Mouse (Mus musculus) spleen, postnatal 10 days (tissue): ENCODE measurements around the gene Cdhr4.
A peak's percentile ranks its signal among the peaks of the same experiment; 100 is the strongest.

Experiments used
- DNase-seq, 2 experiments: peaks; one replicate each; pipeline ENCODE4 v3.0.0; 2021 to 2022; ENCODE audit warnings: low spot score in 2 of 2

Cdhr4 gene

GRCm38 (mm10) chr9:107992197-107992596 lies at the start of gene Cdhr4:
Cdhr4 (plus strand) TSS chr9:107992497.
- DNase-seq = no peak

- DNase-seq = no peak
These were observed 44.8 kb upstream of the Cdhr4 start for GRCm38 (mm10) chr9:107947241-107948194.

DNA sequence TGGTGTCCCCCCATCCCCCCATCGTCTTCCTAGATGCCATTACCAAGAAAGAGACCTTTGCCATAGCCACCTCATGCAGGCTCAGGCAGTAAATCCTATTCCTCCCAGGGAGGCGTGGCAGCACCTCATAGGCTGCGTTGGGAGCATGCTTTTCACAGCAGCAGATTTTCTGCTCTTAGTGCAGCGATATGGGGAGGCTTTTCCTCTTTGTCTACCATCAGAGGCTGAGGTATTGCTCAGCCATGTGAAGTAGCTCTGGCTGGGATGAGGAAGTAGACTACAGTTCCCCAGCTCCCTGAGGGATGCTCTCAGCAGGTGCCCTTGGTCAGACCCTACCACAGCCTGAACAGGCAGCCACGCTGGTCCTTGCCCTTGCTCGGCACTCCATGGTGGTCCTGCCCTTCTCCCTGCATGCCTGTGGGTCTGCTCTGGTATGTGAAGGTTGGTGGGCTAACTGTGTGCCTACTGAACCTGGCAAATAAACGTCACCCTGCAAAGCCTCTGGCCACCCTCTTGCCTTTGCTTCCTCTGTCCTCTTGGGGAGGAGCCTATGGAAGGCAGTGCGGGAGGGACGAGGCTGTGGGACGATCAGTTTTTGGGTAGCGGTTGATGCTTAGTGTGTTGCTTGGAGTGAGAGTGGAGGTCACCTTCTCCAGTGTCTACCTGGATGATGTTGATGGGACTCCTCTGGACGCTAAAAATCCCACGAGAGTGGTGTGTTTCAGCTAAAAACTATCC lies 42.9 kb upstream of the Cdhr4 start:
- DNase-seq = no peak

- no peak for DNase-seq
These were observed 42.4 kb upstream of the Cdhr4 start, which contains the start of gene Traip for GRCm38 (mm10) chr9:107949922-107950235. Traip (plus strand) TSS chr9:107950136.

DNA sequence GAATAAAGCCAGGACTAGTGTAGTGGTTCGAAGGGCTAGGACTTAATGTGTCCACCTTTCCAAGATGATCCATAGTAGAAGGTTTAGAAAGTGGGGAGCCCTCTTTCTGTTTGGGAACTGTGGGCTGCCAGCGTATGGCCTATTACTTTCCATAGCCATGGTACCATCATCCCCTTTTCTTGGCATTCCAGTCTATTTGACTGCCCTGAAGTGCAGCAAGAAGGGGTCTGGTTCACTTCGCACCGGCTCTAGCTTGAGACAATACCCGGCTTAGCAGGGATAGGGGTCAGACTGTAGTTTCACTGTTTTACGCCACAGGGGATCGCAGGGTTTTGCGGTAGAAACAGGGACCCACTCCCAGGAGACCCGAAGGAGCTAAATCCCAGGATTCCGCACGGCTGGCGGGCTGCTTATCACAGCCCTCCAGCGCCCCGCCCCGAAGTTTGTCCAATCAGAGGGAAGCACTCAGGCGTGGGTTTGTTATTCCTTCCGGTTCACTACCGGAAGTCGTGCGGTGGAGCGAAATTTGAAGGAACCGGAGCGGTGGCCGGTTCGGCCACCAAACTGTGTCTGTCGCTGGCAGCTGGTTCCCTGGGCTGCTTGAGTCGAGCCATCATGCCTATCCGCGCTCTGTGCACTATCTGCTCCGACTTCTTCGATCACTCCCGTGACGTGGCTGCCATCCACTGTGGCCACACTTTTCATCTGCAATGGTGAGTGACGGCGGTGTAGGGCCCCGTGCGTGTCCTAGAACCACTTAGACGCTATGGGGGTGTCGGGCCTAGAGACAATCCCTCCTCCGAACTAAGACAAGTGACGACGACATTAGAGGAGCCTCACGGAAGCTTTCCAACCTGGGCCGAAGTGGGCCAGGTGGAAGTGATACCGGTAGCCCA lies 41.6 kb upstream of the Cdhr4 start:
- peak; percentile 76 to 94 for DNase-seq

DNA sequence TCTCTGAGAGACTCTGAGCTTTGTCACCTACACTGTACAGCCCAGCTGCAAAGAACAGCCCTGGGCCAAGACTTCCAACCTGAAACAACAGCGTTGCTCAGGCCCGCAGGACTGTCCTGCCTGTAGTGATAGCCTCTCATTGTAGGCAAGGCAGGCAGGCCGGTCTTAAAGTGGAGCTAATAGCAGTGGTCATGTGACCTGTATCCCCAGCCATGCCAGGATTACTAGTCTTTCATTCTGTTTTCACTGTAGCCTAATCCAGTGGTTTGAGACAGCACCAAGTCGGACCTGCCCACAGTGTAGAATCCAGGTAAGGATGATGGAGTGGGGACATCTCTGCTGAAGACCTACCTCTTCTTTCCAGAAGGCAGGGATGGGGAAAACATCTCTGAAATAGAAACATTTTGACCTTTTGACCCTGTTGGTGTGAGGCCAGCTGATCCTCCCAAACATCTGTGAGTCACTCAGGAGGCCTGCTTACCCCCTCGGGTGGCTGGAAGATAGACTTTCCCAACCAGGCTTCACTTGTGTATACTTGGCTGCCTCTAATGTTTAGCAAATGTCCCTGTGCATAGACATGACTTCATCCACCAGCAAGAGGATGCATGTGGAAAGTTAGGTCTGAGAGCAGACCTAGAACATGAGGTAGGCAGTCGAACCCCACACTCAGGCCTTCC lies 36.5 kb upstream of the Cdhr4 start:
- no peak for DNase-seq

GRCm38 (mm10) chr9:107957141-107957540 lies 35.2 kb upstream of the Cdhr4 start:
- DNase-seq = no peak

DNA sequence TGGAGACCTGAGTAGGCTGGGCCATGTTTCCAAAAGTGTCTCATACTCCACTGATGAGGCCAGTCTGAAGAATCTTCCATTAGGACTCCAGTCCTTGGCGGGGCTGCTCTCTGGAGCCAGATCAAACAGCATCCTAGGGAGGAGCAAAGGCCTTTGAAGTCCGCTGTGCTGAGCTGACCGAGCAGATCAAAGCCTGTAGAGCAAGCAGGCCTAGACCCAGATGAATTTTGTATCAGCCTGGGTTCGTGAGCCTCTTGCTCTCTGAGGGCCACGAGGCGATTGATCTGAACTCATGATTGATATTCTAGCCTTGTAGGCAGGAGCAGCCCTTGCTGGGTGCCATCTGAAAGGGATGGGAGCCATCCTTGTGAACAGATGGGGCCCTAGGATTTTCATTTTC lies 32.4 kb upstream of the Cdhr4 start:
- no peak for DNase-seq

DNA sequence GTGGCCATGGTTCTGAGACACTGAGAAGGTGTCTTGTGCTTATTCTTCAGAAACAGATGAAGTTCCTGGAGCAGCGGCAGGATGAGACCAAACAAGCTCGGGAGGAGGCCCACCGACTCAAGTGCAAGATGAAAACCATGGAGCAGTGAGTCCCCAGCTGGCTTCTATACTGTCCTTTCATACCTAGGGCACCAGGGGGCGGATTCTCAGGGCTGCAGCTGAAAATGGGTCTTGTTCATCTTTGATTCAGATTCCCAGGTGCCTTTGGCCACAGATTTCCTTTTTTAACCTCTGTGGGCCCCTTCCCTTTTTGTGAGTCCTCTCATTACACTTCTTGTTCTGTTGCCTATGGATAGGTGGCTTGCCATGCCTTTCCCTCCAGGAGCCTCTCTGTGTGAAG lies 31.4 kb upstream of the Cdhr4 start:
- peak in 1 of 2 experiments; percentile 39 for DNase-seq

- no peak for DNase-seq
These were observed 30.9 kb upstream of the Cdhr4 start for GRCm38 (mm10) chr9:107961351-107961762.

DNA sequence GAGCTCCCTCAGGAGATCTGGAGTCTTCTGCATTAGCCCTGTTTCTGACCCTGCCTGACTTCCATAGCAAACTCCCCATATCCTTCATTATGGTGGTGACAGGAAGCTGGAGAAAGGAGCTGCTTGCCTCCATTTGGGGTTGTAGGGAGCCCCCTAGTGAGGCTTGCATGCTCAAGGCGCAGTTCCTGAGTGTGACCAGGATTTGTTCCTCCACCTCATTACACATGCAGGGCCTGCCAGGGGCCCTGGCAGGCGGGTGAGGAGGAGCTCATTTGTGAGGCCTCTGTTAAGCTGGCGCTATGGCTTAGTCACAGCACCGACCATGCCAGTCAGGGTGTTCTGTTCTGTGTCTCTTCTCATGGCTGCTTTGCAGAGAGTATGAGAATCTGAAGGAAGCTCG lies 30.4 kb upstream of the Cdhr4 start:
- no peak for DNase-seq

- no peak for DNase-seq
These were observed 29.4 kb upstream of the Cdhr4 start for GRCm38 (mm10) chr9:107962916-107963315.

- DNase-seq = peak; percentile 82 to 91
These were observed 28.6 kb upstream of the Cdhr4 start for GRCm38 (mm10) chr9:107963700-107964099.

- peak in 1 of 2 experiments; percentile 13 for DNase-seq
These were observed 27.6 kb upstream of the Cdhr4 start for GRCm38 (mm10) chr9:107964681-107965080.

- no peak for DNase-seq
These were observed 25.6 kb upstream of the Cdhr4 start for GRCm38 (mm10) chr9:107966676-107967075.

- no peak for DNase-seq
These were observed 24.9 kb upstream of the Cdhr4 start for GRCm38 (mm10) chr9:107967437-107967836.

- DNase-seq = no peak
These were observed 23.8 kb upstream of the Cdhr4 start for GRCm38 (mm10) chr9:107968531-107968930.

- DNase-seq = no peak
These were observed 22.0 kb upstream of the Cdhr4 start for GRCm38 (mm10) chr9:107970311-107970710.

- DNase-seq = peak; percentile 61 to 78
These were observed 20.4 kb upstream of the Cdhr4 start for GRCm38 (mm10) chr9:107971690-107972541.

- DNase-seq = peak; percentile 56 to 58
These were observed 17.7 kb upstream of the Cdhr4 start for GRCm38 (mm10) chr9:107974491-107975171.
